Mouse (Mus musculus) heart, adult 2 months (tissue): ENCODE results near the gene Prl2c1.

Experiments used
- CTCF ChIP-seq: fragments of 200-600 bp; IDR thresholded peaks from 2 replicates; pipeline ENCODE4 v1.8.1; 2022; ENCODE audit warnings: antibody characterized with exemption, mild to moderate bottlenecking, moderate library complexity
- EP300 ChIP-seq: fragments of 200-500 bp; IDR thresholded peaks from 2 replicates; pipeline ENCODE4 v1.6.1; 2011; ENCODE audit warnings: low read depth, low read length, control low read depth; ENCODE audit not compliant: insufficient read depth
- POLR2A ChIP-seq: fragments of 200-500 bp; IDR thresholded peaks from 2 replicates; pipeline ENCODE4 v1.6.1; 2011; ENCODE audit warnings: mild to moderate bottlenecking, low read depth, low read length, control low read depth; ENCODE audit not compliant: insufficient read depth

DNA sequence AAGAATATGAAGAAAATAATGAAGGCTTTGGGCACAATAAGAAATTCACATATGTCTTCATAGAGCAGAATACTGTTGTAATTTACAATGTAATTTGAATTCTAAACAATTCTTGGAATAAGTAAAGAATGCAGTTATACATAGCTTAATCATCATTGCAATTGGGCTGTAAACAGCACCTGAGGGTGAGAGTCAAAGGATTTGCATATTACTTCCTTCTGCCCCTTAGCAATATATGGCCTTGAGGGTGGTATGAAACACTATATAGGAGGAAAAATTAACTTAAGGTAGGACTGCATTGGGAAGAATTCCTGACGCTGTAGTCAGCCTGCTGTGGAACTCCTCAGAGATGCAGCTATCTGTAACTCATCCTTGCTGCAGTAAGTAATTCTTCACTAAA, 47.8 kb upstream of the Prl2c1 start, which contains the start of gene Prl2a1:
- TF ChIP-seq CTCF (no peak), EP300 (no peak), POLR2A (no peak)
